Mouse (Mus musculus): ENCODE measurements around the gene 1700008O03Rik. TPM values are rescaled to one million over a fixed set of nuclear protein-coding genes. Genes with fewer than 3 reads are reported as not detected.
A peak's percentile ranks its signal among the peaks of the same experiment; 100 is the strongest.

The 1700008O03Rik gene
- polyA plus RNA-seq, 1 experiment: 0.43 TPM

DNA sequence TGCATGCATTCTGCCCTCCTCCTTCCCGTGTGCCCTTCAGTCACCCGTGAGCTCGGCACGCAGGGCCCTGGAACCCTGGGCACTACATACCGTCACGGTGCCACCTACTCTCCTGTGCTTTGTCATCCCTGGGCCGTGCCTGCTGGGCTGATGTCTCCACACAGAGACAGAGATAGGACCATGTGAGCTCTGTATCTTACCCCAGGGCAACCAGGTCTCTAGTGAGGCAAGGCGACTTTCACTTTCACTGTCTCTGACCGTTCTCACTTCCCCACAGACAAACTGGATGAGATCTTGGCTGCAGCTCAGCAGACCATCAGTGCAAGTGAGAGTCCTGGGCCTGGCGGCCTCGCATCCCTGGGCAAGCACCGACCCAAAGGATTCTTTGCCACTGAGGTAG lies 41.0 kb downstream of the 1700008O03Rik start:
- Histone ChIP-seq H3K36me3 (ENCODE audit: control insufficient read depth, insufficient read depth, low read length) (no peaks in the 10 kb centered on the region), H3K27me3 (ENCODE audit: control insufficient read depth, insufficient read depth, low read length) (no peaks in the 10 kb centered on the region), H3K27ac (ENCODE audit: insufficient read depth, low read depth, low read length) (no peak overlapping the region), H3K4me1 (ENCODE audit: control insufficient read depth, insufficient read depth, insufficient read length, low read length) (no peaks in the 10 kb centered on the region), H3K4me3 (ENCODE audit: low read depth, low read length) (peak overlapping the region; percentile 45)
- TF ChIP-seq CTCF (IDR thresholded peaks at IDR 0.05; ENCODE audit: extremely low read depth, insufficient read length, insufficient replicate concordance, low read depth, low read length) (no peak), POLR2A (IDR thresholded peaks at IDR 0.05; ENCODE audit: low read depth, low read length) (no peak)
- 48% methylated on average over 12 of the region's 12 CpGs for WGBS

DNA sequence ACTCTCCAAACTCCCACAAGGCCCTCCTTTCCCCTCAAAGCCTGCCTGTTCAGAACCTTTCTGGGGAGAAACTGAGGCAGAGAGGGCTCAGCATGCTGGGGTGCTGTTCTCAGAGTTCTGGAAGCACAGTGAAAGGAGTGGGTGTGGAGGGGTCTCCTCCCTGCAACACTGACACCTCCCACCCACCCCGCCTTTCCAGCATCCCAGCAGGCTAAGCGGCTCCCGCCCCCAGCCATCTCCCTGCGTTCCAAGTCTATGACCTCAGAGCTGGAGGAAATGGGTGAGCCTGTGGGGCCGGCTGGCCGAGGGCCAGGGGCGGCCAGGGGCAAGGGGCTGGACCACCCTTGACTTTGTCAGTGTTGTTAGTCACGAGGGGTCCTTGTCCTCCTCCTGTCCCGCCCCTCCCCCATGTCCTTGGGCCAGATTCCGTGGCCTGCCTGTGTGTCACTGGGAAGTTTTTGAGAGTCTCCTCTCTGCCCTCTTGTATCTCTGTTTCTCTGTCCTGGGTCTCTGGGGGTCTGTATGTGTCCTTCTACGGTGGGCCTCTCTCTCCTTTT lies 42.1 kb downstream of the 1700008O03Rik start:
- no peaks in the 10 kb centered on the region for H3K27me3 ChIP-seq (ENCODE audit: control insufficient read depth, insufficient read depth, low read length)
- no peak overlapping the region for H3K4me3 ChIP-seq (ENCODE audit: low read depth, low read length)
- TF ChIP-seq POLR2A (IDR thresholded peaks at IDR 0.05; ENCODE audit: low read depth, low read length) (no peak), CTCF (IDR thresholded peaks at IDR 0.05; ENCODE audit: extremely low read depth, insufficient read length, insufficient replicate concordance, low read depth, low read length) (no peak)
- H3K4me1 ChIP-seq (ENCODE audit: control insufficient read depth, insufficient read depth, insufficient read length, low read length): no peaks in the 10 kb centered on the region
- H3K27ac ChIP-seq (ENCODE audit: insufficient read depth, low read depth, low read length): no peak overlapping the region
- no peaks in the 10 kb centered on the region for H3K36me3 ChIP-seq (ENCODE audit: control insufficient read depth, insufficient read depth, low read length)
- 20% methylated on average over 11 of the region's 11 CpGs for WGBS

DNA sequence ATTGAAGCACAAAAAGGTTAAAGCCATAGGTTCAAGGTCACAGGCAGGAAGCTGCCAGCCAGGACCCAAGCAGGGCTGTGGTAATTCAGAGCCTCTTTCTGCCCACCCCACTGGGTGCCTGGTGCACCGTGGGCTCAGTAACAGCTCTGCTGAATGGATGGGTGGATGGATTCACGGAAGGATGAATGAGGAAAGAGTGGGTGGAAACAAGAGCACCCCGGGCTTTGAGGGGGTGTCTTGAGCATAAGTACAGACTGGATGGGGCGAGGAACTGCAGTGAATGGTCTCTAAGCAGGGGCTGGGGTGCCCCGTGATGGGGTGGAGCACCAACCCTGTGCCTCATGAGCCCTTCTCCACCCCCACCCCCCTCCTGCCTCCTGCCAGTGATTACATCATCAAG lies 43.9 kb downstream of the 1700008O03Rik start:
- Histone ChIP-seq H3K27ac (ENCODE audit: insufficient read depth, low read depth, low read length) (no peak overlapping the region), H3K4me3 (ENCODE audit: low read depth, low read length) (no peak overlapping the region), H3K36me3 (ENCODE audit: control insufficient read depth, insufficient read depth, low read length) (no peaks in the 10 kb centered on the region), H3K4me1 (ENCODE audit: control insufficient read depth, insufficient read depth, insufficient read length, low read length) (no peaks in the 10 kb centered on the region), H3K27me3 (ENCODE audit: control insufficient read depth, insufficient read depth, low read length) (peaks cover 4% of the 10 kb centered on the region; the same call in 1 of the 2 replicates)
- TF ChIP-seq POLR2A (IDR thresholded peaks at IDR 0.05; ENCODE audit: low read depth, low read length) (no peak), CTCF (IDR thresholded peaks at IDR 0.05; ENCODE audit: extremely low read depth, insufficient read length, insufficient replicate concordance, low read depth, low read length) (no peak)
- WGBS: 62% methylated on average over 5 of the region's 5 CpGs

DNA sequence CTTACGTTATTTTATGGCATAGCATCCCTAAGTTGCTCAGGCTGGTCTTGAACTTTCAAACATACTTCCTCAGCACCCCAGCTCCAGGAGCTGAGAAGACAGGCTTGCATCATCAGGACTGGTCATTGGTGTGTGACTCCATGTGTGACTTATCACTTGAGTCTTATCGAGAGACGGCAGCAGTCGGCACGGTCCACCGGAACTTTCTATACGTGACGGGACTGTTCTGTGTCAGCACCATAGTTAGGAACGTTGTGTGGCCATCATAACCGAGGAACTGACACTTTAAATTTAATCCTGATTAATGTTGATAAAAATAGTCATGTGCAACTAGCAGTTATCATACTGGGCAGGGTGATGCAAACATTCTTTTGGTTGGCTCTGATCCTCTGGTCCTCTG lies 44.5 kb downstream of the 1700008O03Rik start:
- 81% methylated on average over 10 of the region's 10 CpGs for whole genome bisulfite sequencing

DNA sequence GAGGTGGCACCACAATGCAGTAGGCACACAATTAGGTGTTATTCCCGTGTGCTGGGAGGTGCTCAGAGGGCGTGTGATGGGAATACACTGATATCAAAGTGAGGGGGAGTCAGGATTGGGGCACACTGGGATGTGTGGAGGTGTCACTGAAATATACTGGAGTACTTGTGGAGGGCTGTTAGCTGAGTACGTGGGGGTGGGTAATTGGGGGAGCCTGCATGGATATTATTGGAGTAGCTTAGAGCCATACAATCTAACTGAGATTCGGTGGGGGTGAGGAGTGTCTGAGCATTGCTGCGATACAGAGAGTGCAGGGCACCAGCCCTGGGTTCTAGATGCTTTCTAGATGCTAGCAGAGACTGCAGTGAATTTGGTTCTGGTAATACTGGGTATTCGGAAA lies 45.4 kb downstream of the 1700008O03Rik start:
- no peak for TF ChIP-seq POLR2A (IDR thresholded peaks at IDR 0.05; ENCODE audit: low read depth, low read length)
- no peak for TF ChIP-seq CTCF (IDR thresholded peaks at IDR 0.05; ENCODE audit: extremely low read depth, insufficient read length, insufficient replicate concordance, low read depth, low read length)
- Histone ChIP-seq H3K36me3 (ENCODE audit: control insufficient read depth, insufficient read depth, low read length) (no peaks in the 10 kb centered on the region), H3K4me3 (ENCODE audit: low read depth, low read length) (no peak overlapping the region), H3K4me1 (ENCODE audit: control insufficient read depth, insufficient read depth, insufficient read length, low read length) (no peaks in the 10 kb centered on the region), H3K27ac (ENCODE audit: insufficient read depth, low read depth, low read length) (no peak overlapping the region), H3K27me3 (ENCODE audit: control insufficient read depth, insufficient read depth, low read length) (peaks cover 17% of the 10 kb centered on the region)
- WGBS: 52% methylated on average over 6 of the region's 6 CpGs

More for the DNA sequence above, 44.5 kb downstream of the 1700008O03Rik start:
- H3K27me3 ChIP-seq (ENCODE audit: control insufficient read depth, insufficient read depth, low read length): peaks cover 8% of the 10 kb centered on the region; the same call in 1 of the 2 replicates
- no peaks in the 10 kb centered on the region for H3K4me1 ChIP-seq (ENCODE audit: control insufficient read depth, insufficient read depth, insufficient read length, low read length)
- H3K27ac ChIP-seq (ENCODE audit: insufficient read depth, low read depth, low read length): no peak overlapping the region
- no peak overlapping the region for H3K4me3 ChIP-seq (ENCODE audit: low read depth, low read length)
- TF ChIP-seq CTCF (IDR thresholded peaks at IDR 0.05; ENCODE audit: extremely low read depth, insufficient read length, insufficient replicate concordance, low read depth, low read length): no peak
- TF ChIP-seq POLR2A (IDR thresholded peaks at IDR 0.05; ENCODE audit: low read depth, low read length): no peak
- H3K36me3 ChIP-seq (ENCODE audit: control insufficient read depth, insufficient read depth, low read length): no peaks in the 10 kb centered on the region

DNA sequence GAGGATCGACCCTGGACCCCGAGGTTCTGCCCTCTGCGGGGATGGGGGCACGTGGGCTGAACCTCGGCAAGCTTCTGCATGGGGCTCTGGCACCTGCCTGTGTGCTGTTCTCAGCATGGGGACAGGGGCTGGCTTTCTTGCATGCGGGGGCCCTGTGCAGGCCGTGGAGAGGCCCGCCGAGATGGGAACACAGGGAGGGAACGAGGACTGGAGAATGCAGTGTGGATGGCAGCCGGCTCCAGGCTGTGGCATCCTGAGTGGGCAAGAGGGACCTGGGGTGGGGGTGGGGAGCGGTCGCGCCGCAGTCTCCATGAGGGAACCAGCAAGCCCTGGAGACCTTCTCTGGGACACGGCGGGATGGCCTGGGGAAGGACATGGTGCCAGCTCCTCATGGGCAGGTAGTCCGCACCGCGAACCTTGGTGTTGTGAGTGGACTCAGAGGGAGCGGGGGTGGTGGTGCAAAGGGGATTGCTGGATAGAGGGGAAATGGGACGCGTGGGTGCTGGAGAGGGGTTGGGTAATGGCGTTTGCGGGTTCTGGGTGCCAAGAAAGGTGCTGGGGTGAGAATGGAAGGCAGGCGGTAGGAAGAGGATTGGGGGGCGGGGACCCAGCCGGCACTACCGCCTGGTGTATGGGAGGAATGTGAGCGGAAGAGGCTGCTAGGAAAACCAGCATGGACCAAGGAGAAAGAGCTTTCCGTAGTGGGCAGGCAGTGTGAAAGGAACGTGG lies 48.3 kb downstream of the 1700008O03Rik start:
- peaks cover 21% of the 10 kb centered on the region for H3K27me3 ChIP-seq (ENCODE audit: control insufficient read depth, insufficient read depth, low read length)
- no peak overlapping the region for H3K4me3 ChIP-seq (ENCODE audit: low read depth, low read length)
- TF ChIP-seq CTCF (IDR thresholded peaks at IDR 0.05; ENCODE audit: extremely low read depth, insufficient read length, insufficient replicate concordance, low read depth, low read length) (no peak), POLR2A (IDR thresholded peaks at IDR 0.05; ENCODE audit: low read depth, low read length) (no peak)
- no peaks in the 10 kb centered on the region for H3K36me3 ChIP-seq (ENCODE audit: control insufficient read depth, insufficient read depth, low read length)
- H3K27ac ChIP-seq (ENCODE audit: insufficient read depth, low read depth, low read length): no peak overlapping the region
- WGBS: 7% methylated on average over 32 of the region's 32 CpGs
- H3K4me1 ChIP-seq (ENCODE audit: control insufficient read depth, insufficient read depth, insufficient read length, low read length): no peaks in the 10 kb centered on the region
